Mouse (Mus musculus): ENCODE data around the gene Glyr1. TPM values are rescaled to one million over a fixed set of nuclear protein-coding genes. Genes with fewer than 3 reads are reported as not detected.

Gene Glyr1
- polyA plus RNA-seq, 1 experiment from 2014 or later, result 172 TPM

DNA sequence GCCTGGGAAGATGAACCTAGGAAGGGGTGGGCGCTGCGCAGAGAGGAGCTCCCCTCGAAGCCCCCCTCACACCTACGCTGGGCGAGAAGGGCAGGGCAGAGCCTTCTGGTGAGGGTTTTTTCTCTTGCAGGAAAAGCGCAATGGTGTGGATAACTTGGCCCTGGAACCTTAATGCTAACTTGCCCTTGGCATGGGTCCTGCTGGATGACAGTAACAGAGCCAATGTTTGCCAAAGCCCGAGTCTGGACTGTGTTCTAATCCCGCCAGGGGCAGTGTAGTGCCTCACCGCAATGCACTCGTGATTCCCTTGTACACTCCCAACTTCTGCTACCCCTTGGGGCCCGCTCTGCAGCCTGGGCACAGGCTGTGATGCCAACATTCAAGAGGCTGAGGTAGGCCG lies 41.6 kb downstream of the Glyr1 start:
- no peaks in the 10 kb centered on the region; the same call in 1 of the 2 replicates for H3K36me3 ChIP-seq
- H3K4me1 ChIP-seq, result peaks cover 10% of the 10 kb centered on the region
- no peak overlapping the region for H3K4me2 ChIP-seq (replicated peaks)
- no peak overlapping the region for H3K4me3 ChIP-seq
- no peak for ATAC-seq (ENCODE audit: insufficient number of reproducible peaks, insufficient read depth, low FRiP score, low TSS enrichment)
- 84% methylated on average over 12 of the region's 12 CpGs for WGBS
- H3K9ac ChIP-seq, result no peak overlapping the region
- no peaks in the 10 kb centered on the region for H3K27me3 ChIP-seq
- H3K9me3 ChIP-seq, result no peaks in the 10 kb centered on the region
- H3K27ac ChIP-seq, result no peak overlapping the region

DNA sequence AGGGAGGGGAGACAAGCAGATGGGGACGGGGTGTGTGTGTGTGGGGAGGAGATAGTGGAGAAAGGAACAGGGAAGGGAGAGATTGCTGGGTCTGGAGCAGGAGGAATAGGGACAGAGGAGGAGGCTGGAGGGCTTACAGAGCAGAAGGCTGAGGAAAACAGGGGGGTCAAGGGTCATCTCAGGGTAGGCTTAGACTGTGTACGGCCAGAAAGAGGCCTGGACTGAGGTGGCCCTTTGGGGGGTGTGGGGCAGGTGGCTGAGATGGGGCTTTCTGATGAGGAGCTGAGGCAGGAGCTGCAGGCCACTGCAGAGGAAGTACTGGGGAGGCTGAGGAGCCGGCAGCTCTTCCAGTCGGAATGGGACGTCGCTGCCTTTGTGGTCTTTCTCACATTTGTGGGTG lies 42.2 kb downstream of the Glyr1 start:
- no peaks in the 10 kb centered on the region; the same call in 1 of the 2 replicates for H3K36me3 ChIP-seq
- no peak overlapping the region for H3K9ac ChIP-seq
- H3K9me3 ChIP-seq, result no peaks in the 10 kb centered on the region
- 0 out of 2 replicates have a peak overlapping the region, but pooled peaks have one; percentile 11 for H3K4me2 ChIP-seq (replicated peaks)
- WGBS, result 46% methylated on average over 6 of the region's 6 CpGs
- no peaks in the 10 kb centered on the region for H3K27me3 ChIP-seq
- no peak overlapping the region for H3K27ac ChIP-seq
- ATAC-seq (ENCODE audit: insufficient number of reproducible peaks, insufficient read depth, low FRiP score, low TSS enrichment), result no peak
- no peak overlapping the region for H3K4me3 ChIP-seq
- H3K4me1 ChIP-seq, result peaks cover 7% of the 10 kb centered on the region

DNA sequence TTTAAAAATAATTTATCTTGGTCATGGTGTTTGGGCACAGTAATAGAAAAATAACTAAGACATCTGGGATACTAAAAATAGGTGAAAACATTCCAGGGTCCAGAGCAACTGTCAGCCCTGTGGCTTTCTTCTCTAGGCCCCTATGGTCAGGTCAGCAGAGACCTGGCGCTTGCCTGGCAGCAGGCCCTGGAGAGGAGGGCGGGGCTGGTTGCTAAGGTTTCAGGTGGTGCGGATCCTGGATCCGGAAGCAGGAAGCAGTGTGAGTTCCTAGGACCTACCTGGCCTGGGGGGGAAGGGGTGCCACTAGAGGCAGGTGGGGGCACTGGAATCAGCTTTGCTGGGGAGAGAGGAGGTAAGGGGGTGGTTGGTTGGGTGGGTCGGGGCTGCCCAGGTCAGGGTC lies 42.6 kb downstream of the Glyr1 start, which contains the start of gene Smim22:
Smim22 (plus strand) TSS at position 222 of the 400 bp plus-strand sequence.
- Histone ChIP-seq H3K4me1 (peaks cover 2% of the 10 kb centered on the region), H3K27me3 (no peaks in the 10 kb centered on the region), H3K4me2 (replicated peaks) (0 out of 2 replicates have a peak within 1 kb of the TSS, but pooled peaks have one; percentile 11), H3K9ac (no peak within 1 kb of the TSS), H3K9me3 (no peaks in the 10 kb centered on the region), H3K4me3 (no peak within 1 kb of the TSS), H3K27ac (no peak within 1 kb of the TSS), H3K36me3 (no peaks in the 10 kb centered on the region; the same call in 1 of the 2 replicates)
- ATAC-seq (ENCODE audit: insufficient number of reproducible peaks, insufficient read depth, low FRiP score, low TSS enrichment), result no peak
- WGBS, result 43% methylated on average over 5 of the region's 5 CpGs

DNA sequence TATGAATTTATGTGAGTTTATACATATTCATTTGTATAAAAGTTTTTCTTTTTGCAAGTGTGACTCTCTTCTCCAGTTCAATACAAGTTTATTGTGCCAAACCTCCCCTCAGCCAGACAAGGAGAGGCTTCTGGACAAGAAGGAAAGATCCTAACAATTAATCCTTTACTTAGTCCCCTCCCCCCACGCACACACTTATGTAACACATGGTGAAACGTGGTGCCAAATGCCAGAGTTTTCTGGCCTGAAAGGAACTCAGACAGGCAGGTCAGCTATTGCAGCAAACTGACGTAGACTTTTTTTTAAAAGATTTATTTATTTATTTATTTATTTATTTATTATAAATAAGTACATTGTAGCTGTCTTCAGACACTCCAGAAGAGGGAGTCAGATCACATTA lies 49.1 kb downstream of the Glyr1 start:
- Histone ChIP-seq H3K4me2 (replicated peaks) (no peak overlapping the region), H3K36me3 (no peaks in the 10 kb centered on the region), H3K4me1 (no peaks in the 10 kb centered on the region), H3K9me3 (no peaks in the 10 kb centered on the region), H3K27ac (no peak overlapping the region), H3K4me3 (no peak overlapping the region), H3K9ac (no peak overlapping the region), H3K27me3 (no peaks in the 10 kb centered on the region)
- 71% methylated on average over 3 of the region's 3 CpGs for WGBS
- ATAC-seq (ENCODE audit: insufficient number of reproducible peaks, insufficient read depth, low FRiP score, low TSS enrichment), result no peak

DNA sequence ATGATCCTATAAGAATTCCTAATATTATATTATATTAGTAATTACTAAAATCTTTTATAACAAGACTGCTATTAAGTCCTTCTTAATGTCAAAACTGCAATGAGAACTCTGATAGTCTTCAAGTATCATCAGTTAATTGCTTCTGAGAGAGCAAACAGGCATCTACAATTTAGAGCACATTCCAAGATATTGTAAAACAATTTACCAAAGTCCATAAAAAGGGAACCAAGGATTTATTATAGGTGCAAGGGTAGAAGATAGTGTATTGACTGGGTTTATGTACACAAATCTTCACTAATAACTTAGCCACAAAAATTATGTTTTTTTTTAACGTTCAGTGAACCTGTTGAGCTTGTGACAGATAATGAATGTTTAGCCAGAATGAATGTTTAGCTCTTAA lies 50.7 kb downstream of the Glyr1 start:
- no peak overlapping the region for H3K4me2 ChIP-seq (replicated peaks)
- no peaks in the 10 kb centered on the region for H3K27me3 ChIP-seq
- no peak overlapping the region for H3K9ac ChIP-seq
- no peak overlapping the region for H3K27ac ChIP-seq
- no peak overlapping the region for H3K4me3 ChIP-seq
- ATAC-seq (ENCODE audit: insufficient number of reproducible peaks, insufficient read depth, low FRiP score, low TSS enrichment), result no peak
- no peaks in the 10 kb centered on the region for H3K9me3 ChIP-seq
- H3K4me1 ChIP-seq, result no peaks in the 10 kb centered on the region
- WGBS, result 74% methylated on average over 1 of the region's 1 CpGs
- no peaks in the 10 kb centered on the region for H3K36me3 ChIP-seq

DNA sequence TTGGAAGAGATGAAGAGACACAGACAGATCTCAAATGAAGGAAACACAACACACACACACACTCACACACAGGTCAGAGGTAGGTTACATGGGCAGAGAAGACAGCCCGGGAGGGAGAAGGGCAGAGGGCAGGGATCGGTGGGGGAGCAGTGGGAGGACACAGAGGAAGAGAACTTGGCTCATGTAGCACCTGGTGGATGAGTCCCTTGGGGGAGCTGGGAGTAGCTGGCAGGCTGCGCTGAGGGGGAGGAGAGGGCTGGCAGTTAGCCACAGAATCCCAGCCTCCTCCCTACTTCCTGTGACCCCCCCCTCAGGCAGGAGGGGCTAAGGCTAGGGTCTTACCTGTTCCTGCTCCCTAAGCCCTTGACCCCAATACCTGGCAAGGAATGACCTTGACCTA lies 52.1 kb downstream of the Glyr1 start, which contains the start of gene Sept12:
Sept12 (minus strand) TSS at position 300 of the 400 bp plus-strand sequence.
- Histone ChIP-seq H3K4me3 (no peak within 1 kb of the TSS), H3K4me2 (replicated peaks) (no peak within 1 kb of the TSS), H3K36me3 (no peaks in the 10 kb centered on the region), H3K9ac (no peak within 1 kb of the TSS), H3K27ac (no peak within 1 kb of the TSS), H3K9me3 (no peaks in the 10 kb centered on the region), H3K4me1 (no peaks in the 10 kb centered on the region), H3K27me3 (no peaks in the 10 kb centered on the region)
- 37% methylated on average over 3 of the region's 3 CpGs for WGBS
- ATAC-seq (ENCODE audit: insufficient number of reproducible peaks, insufficient read depth, low FRiP score, low TSS enrichment), result no peak

DNA sequence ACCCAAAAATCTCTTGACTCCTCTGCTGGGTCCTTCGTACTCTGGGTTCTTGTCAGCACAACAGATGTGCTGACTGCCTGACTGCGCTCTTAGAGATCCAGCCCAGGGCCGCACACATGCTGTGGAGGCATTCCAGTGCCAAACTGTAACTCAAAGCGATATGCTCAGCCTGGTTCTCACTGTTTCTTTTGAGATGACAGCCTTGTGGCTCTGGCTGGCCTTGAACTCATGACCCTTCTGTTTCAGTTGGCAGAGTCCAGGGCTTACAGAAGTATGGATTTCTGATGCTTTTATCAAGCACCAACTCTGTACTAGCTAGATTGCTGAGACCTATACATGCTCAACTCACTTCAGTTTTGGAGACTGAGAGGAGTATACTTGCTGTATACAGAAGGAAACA lies 56.4 kb downstream of the Glyr1 start:
- H3K27ac ChIP-seq, result no peak overlapping the region
- no peaks in the 10 kb centered on the region for H3K4me1 ChIP-seq
- H3K4me3 ChIP-seq, result no peak overlapping the region
- no peak for ATAC-seq (ENCODE audit: insufficient number of reproducible peaks, insufficient read depth, low FRiP score, low TSS enrichment)
- no peaks in the 10 kb centered on the region for H3K27me3 ChIP-seq
- no peak overlapping the region for H3K4me2 ChIP-seq (replicated peaks)
- no peaks in the 10 kb centered on the region for H3K9me3 ChIP-seq
- no peak overlapping the region for H3K9ac ChIP-seq
- 87% methylated on average over 4 of the region's 4 CpGs for WGBS
- H3K36me3 ChIP-seq, result no peaks in the 10 kb centered on the region

DNA sequence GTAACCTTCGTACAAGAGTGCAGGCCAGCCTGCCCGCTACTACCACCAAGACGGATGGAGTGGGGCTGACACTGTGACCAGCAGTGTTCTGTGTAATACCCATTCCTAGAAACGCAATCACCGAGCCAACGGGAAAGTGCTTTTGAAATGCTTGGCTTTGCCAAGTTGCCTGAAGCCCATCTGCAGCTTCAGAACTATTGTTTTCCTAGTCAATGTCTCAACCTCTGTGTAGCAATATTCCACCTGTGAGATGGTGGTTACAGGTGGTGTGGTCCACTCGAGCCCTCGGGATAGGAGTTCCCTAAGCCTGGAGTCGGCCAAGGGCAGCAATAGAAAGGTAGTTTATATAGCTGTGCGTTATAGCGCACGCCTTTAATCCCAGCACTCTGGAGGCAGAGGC lies 64.9 kb downstream of the Glyr1 start:
- no peaks in the 10 kb centered on the region for H3K9me3 ChIP-seq
- H3K27ac ChIP-seq, result no peak overlapping the region
- WGBS, result 93% methylated on average over 12 of the region's 12 CpGs
- no peak for ATAC-seq (ENCODE audit: insufficient number of reproducible peaks, insufficient read depth, low FRiP score, low TSS enrichment)
- no peak overlapping the region for H3K4me2 ChIP-seq (replicated peaks)
- H3K36me3 ChIP-seq, result no peaks in the 10 kb centered on the region
- H3K27me3 ChIP-seq, result no peaks in the 10 kb centered on the region
- no peak overlapping the region for H3K4me3 ChIP-seq
- H3K9ac ChIP-seq, result no peak overlapping the region
- no peaks in the 10 kb centered on the region for H3K4me1 ChIP-seq

DNA sequence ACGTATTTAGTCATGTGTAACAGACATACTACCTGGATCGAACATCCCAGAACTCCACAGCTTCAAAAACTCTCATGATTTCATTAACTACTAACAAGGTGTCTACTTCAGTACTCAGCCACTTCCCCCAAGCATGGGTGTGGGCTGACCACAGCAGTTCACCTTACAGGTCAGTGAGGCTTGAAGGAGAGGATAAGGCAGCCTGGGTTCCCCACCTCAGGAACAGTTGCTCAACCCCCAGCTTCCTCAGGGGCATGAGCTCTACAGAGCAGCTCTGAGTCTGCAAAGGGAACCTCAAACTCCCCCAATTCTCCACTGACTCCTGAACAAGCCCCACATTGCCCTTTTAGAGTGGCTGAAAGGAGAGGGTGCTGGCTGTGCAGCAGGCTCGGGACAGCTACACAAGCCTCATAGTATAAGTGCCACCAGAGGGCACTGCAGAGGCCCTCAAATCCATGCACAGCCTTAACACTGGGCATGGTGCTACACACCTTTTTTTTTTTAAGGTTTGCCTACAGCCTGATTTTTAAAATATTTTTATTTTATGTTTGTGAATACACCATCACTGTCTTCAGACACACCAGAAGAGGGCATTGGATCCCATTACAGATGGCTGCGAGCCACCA lies 69.8 kb downstream of the Glyr1 start:
- Histone ChIP-seq H3K36me3 (no peaks in the 10 kb centered on the region), H3K4me2 (replicated peaks) (no peak overlapping the region), H3K27me3 (no peaks in the 10 kb centered on the region), H3K27ac (no peak overlapping the region), H3K9me3 (no peaks in the 10 kb centered on the region), H3K9ac (no peak overlapping the region), H3K4me3 (no peak overlapping the region), H3K4me1 (no peaks in the 10 kb centered on the region)
- 73% methylated on average over 4 of the region's 4 CpGs for WGBS
- ATAC-seq (ENCODE audit: insufficient number of reproducible peaks, insufficient read depth, low FRiP score, low TSS enrichment), result no peak

DNA sequence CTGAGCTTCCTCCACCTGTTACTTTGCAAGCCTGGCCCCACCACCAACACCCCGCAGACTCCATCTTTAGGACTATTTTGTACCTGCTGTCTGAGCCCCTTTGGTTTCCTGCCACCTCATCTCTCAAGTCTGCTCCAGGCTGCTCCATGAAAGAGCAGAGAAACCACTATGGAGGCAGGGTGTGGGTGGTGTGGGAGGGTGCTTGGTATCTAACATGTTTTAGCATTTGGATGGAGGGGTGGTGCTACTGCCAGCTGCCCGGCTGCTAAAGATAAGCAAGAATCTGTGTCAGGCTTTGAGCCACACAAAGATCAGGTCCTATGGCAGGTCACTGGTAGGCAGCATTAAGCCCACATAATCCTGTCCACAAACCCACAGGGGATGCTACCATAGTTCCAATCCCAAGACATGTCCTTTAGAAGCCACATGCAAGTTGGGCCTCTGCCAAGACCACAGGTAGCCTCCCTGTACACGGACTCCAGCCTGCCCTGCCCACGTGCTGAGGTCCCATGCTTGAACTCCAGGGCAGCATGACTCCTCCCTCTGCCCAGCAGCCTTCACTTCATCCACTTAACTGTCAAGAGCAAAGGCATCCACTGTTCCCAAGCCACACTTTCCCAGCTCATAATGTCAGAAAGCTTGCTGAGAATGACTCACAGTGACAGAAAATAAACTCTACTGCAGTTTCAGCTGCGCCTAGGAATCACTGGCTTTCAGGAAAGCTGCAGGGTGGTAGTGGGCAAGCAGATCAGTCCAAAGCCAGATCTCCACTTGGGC lies 71.2 kb downstream of the Glyr1 start:
- Histone ChIP-seq H3K27me3 (no peaks in the 10 kb centered on the region), H3K4me2 (replicated peaks) (no peak overlapping the region), H3K9me3 (no peaks in the 10 kb centered on the region), H3K9ac (no peak overlapping the region), H3K27ac (no peak overlapping the region), H3K4me1 (no peaks in the 10 kb centered on the region), H3K4me3 (no peak overlapping the region), H3K36me3 (no peaks in the 10 kb centered on the region)
- no peak for ATAC-seq (ENCODE audit: insufficient number of reproducible peaks, insufficient read depth, low FRiP score, low TSS enrichment)
- 64% methylated on average over 5 of the region's 5 CpGs for WGBS

DNA sequence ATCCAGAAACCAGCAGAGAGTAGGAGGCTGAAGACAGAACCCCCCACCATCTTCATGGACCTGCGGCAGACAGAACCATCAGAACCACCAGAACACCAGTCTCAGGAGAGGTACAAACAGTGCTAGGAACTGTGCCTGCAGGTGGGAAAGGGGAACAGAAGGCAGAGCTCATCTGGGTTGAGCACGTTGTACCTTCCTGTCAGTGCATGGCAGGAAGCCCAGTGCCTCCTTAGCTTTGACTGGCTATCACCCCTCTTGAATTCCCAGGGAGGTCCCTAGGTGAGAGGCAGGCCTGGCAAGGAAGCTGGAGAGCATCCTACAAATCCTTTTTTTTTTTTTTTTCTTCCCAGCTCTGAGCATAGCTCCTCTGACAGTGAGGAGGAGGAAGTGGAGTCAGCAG lies 73.5 kb downstream of the Glyr1 start:
- Histone ChIP-seq H3K9me3 (no peaks in the 10 kb centered on the region), H3K4me1 (no peaks in the 10 kb centered on the region), H3K27me3 (no peaks in the 10 kb centered on the region), H3K4me3 (no peak overlapping the region), H3K27ac (no peak overlapping the region), H3K36me3 (no peaks in the 10 kb centered on the region), H3K9ac (no peak overlapping the region), H3K4me2 (replicated peaks) (no peak overlapping the region)
- 71% methylated on average over 2 of the region's 2 CpGs for WGBS
- ATAC-seq (ENCODE audit: insufficient number of reproducible peaks, insufficient read depth, low FRiP score, low TSS enrichment), result no peak

DNA sequence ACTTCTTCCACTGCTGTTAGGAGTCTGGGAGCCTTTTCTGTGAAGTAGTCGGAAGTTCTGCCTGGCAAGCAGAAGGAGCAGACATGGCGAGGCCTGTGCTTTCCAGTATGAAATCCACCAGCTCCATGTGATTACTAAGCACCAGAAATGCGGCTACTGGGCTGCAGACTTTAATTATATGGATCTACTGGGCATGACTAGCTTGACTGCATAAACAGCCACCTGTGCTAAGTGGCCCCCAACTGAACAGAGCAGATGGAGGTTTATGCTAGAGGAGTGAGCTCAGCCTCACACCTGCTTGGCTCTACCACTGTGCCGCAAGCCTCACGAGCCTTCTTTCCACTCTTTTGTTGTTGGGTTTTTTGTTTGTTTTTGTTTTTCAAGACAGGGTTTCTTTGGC lies 75.1 kb downstream of the Glyr1 start:
- Histone ChIP-seq H3K4me1 (no peaks in the 10 kb centered on the region), H3K27me3 (no peaks in the 10 kb centered on the region), H3K4me2 (replicated peaks) (no peak overlapping the region), H3K9me3 (no peaks in the 10 kb centered on the region), H3K4me3 (no peak overlapping the region), H3K27ac (no peak overlapping the region), H3K36me3 (no peaks in the 10 kb centered on the region), H3K9ac (no peak overlapping the region)
- WGBS, result 88% methylated on average over 5 of the region's 5 CpGs
- no peak for ATAC-seq (ENCODE audit: insufficient number of reproducible peaks, insufficient read depth, low FRiP score, low TSS enrichment)

All from embryonic facial prominence, embryonic 12.5 days (tissue).